Mouse (Mus musculus) frontal cortex, postnatal 14 days (tissue): ENCODE measurements around the gene Skor1.

Source experiments
- DNase-seq, 2 experiments: peaks; one replicate each; pipeline ENCODE4 v3.0.0; 2022; ENCODE audit warnings: low spot score in 2 of 2

The Skor1 gene

DNA sequence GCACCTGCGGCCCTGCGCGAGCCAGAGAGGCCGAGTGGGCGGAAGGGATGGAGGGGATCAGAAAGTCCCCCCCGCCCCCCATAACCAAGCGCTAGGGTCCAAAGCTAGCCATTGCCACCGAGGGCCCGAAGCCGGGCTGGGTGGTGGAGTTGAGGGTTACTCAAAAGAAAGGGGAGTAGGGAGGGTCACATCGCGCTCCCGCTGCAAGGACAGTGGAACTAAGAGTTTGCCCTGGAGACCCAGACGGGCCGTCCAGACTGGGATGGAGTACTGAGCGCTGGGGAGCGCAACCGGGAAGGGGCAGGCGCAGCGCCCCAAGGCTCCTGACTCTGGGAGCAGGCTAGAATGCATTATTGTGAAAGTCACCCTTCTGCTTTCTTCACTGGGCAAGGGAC, 608 bp upstream of the Skor1 start:
- no peak for DNase-seq

DNA sequence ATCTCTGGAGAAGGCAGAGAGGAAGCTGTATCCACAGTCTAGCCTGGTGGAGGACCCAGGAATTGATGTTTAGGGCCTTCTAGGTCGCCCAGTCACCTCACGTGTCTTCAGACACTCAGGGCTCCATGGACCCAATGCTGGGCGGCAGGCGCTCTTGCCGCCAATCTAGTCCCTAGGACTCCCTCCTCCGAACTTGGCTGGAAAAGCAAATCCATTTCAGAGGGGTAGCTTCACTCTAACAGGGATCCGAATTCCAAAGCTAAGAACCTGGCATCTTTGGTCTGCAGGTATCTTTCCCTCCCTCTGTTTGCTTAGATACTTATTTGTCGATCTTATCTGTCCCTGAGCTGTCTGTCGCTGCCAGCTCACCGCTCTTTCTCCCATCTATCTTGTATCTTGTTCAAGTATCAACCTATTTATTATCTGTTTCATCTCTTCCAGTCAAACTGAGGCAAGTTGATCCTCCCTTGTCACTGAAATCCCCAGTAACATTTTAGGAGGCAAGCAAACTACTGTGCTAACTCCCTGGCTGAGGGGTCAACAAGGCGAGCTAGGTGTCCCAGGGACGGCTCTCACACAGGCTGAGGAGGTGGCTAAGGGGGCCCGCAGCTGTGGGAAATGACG, 863 bp downstream of the Skor1 start:
- no peak for DNase-seq

DNA sequence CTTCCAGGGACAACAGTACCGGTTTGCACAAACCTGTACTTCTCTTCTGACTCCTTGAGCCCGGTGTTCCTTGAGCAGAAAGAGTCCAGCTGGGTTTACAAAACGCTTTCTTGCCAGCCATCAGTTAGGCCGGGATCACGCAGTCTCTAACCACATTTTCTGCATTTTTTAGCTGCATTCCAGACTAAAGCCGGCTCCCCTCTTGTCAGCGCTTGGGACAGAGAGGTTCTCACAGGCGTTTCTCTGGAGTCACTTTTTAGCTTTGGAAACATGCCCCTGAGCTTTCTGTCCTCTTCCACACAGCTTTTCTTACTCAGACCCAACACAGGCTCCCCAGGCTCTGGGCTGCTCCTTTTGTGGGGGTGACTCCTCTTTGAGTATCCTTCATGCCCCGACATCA, 1.5 kb downstream of the Skor1 start:
- no peak for DNase-seq

DNA sequence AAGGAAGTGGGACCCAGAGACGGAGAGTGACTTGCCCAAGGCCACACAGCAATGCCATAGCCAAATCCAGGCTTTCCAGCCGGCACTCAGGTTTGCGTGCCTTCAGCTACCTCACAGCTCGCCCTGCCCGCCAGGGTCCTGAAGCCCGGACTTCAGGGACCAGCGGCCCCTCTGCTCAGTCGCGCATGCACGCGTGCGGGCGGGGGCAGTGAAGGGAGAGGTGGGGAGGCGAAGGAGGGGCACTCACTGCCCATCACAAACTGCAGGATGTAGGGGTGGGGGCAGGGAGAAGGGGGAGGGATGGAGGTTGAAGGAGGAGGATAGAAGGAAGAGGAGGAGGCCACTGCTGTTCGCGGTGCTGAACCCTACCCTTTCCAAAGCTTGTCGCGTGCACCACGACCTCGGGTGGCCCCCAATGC, 1.9 kb downstream of the Skor1 start:
- DNase-seq: no peak

DNA sequence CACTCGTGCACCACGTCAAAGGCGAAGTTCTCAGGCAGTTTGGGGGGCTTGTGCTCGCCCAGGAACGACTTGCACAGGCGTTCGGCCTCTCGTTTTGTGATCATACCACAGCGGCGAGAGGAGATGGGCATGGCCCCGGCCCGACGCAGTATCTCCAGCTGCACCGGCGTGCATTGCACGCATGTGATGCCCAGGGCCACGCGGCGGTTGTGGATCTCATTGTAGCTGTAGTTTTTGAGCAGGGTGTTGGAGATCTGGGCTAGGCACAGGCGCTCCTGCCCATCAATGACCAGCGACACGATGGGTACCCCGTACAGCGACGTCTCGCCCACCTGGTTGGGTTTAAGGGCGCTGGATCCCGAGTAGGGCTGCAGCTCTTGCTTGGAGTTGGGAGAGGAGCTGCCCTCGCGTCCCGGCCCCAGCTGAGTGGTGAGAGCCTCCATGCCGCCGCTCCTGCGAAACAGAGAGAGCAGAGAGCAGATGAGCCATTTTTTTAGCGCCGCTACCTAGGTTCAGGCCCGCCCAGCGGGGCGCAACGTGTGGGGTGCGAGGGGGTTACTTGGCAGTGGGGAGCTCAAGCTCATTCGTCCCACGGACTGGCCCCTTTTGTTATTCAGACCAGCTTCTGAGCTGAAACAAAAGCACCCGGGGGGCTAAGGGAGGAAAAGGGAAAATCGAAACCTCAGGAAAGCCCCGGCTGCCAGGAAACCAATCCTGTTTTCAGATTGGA, 2.5 kb downstream of the Skor1 start:
- no peak for DNase-seq

DNA sequence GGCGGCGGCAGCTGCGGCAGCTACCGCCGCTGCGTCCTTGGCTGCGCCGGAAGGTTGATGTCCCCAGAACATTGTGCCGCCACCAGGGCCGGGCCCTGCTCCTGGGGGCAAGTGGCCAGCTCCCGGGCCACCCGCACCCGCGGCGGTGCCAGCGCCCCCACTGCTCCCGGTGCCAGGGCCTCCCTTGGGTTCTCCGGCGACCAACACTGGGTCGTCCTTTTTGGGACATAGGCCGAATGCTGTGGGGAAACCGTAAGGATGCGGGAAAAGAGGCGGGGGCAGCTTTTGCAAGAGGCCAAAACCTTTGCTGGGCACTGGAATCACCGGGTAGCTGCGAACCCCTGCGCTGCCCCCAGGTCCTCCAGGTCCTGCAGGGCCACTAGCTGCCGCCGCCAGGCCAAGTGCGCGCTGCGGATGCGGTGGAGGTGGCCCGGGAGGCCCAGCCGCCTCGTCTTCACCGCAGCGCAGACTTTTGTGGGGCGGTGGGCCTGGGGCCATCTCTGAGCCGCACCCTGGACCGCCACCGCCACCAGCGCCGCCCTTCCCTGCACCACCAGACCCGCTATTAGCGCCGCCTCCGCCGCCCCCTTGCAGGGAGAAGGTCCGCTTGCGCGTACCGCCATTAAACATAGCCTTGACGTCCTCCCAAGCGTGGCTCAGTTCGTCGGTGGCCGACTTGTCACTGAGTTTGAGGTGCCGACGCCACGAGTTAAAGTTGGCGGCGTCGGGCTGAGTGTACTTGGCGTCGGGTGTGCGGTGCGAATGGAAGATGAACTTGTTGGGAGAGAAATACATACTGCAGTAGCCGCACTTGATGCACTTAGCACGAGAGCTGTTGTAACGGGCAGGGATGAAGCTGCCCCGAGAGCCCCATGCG, 3.3 kb downstream of the Skor1 start:
- no peak for DNase-seq

DNA sequence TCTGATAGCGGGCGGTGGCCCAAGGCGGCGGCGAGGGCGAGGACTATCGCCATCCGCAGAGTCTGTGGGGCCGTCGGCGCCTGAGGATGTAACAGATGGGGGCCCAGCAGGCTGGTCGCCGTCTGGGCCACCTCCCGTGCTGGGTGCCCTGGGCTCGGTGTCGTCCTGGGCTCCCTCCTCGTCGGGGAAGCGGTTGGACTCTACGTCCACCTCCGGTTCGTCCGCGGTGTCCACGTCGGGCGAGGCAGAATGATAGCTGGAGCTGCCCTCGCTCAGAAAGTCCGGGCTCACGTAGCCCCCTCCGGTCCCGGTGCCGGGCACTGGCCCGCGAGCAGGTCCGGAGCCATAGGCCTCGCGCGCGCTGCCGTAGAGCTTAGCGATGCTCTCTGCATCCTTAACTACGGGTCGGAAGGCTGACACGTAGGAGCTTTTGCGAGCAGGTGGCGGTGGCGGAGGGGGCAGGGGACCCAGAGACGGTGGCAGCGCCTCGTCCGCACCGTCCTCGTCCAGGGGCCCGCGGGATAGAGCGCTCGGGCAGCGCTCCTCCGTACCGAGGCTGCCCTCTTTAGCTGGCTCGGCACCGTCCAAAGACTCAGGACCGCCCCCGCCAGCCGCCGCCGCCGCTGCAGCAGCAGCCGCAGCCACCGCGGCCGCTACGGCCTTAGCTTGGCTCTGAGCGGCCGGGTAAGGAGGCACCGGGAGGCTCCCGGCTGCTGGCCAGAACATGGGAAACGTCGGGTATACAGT, 4.1 kb downstream of the Skor1 start:
- no peak for DNase-seq

DNA sequence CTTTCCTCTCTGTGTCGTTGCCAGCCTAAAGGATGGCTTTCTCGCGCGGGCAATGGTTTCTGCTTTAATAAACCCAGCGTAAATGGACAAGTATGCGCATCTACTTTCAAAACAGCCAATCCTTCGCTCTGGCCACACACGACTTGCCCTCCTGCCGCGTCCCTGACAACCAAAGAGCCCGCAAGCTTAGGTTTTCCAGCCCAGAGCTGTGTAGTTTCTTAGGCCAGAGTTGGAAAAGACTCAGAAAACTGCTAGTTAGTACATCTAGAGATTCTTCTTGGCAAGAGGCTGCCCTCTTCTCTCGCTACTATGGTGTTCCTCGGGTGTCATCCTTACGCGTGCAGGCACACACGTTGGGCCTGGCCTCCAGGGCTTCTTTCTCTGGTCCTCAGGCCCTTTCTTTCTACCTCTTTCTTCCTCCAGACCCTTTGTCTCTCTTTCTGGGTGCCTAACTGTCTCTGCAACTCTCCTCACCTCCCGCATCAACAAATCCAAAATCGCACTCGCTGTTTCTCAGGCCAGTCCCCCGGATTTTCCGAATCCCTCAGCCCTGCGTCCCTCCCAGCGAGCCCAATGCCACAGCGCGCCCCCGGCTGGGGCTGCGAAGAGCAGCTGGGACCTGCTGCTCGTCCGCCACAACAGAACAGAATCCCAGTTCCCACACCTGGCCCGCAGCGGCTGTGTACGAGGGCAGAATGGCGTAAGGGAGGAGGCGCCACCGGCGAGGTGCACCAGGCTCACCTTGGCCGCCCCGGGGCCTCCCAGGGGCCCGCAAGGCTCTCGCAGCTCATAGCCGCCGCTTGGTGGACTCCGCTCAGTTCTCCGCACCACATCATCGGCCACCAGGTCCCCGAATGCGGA, 4.9 kb downstream of the Skor1 start:
- DNase-seq: no peak

DNA sequence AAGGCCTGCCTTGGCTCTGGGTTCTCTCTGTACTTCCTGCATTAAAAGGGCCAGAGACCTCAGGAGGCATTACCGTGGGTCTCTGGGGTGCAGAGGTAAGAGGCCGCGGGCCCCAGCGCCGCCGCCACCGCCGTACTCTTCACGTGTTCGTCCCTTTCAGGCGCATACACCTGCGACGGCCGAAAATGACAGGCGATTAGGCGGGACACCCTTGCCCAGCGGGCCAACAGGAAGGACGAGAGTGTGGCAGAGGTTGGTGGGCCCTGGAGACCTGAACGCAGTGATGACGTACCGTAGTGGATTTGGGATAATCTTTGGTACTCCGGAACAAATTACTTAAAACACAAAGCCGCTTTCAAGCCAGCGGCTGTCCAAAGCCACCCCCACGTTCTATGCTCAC, 5.5 kb downstream of the Skor1 start:
- DNase-seq: no peak

DNA sequence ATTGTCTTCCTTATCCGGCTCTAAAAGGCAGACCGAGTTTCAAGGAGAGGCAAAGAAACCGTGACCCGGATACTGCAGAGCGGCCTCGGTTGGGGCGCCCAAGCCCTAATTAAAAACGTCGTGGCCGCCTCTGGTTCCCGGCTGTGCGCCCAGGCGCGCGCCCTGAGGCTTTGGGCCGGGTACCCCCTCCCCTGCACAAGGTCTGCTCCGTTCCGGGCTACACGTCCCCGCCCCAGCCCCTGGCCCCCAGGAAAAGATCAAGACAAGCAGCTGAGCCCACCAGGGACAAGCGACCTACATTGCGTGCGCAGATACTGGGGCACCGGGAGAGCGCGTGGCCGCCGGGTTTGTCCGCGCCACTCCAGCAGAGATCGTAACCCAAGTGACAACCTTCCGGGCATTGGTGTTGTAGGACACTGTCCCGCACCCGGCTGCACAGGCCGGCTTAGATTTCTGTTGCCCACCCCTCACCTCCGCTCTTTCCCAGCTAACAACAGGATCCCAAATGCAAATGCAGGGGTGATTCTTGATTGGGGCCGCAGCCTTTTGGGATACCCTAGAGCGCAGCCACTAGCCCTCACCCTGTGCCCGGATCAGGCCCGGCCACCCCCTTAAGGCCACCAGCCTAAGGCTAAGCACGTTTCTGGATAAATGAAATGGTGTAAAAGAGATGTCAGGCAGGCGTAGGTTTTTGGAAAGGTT, 6.3 kb downstream of the Skor1 start:
- no peak for DNase-seq

DNA sequence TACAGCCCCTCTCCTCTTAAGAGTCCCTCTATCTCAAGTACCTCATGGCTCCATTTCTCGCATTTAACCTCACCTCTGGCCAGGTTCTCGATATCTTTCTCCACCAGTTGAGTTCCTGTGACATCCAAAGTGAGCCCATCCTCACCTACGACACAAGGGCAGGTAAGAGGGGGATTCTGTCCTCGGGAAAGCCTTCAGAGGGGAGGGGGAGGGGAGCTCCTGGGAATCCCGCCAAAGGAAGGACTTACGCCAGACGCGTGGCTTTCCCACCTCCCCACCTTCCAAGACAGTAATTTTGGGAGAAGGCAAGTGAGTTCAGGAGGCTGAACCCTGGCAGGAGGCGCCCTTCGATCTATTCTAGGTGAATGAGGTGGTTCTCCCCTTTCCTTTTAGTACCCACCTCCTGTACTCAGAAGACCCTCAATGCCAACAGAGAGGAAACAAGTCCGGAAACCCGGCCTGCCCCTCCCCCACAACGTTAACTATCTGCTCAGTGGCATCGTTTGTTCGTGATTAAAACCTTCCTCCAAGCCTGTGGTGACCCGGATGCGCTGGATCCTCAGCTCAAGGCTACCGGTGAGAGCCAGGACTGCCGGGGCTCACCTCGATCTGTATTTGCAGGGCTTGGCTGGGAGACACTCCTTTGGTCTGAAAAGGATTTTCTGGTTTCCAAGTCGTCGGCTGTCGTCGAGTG, 7.0 kb downstream of the Skor1 start:
- no peak for DNase-seq

DNA sequence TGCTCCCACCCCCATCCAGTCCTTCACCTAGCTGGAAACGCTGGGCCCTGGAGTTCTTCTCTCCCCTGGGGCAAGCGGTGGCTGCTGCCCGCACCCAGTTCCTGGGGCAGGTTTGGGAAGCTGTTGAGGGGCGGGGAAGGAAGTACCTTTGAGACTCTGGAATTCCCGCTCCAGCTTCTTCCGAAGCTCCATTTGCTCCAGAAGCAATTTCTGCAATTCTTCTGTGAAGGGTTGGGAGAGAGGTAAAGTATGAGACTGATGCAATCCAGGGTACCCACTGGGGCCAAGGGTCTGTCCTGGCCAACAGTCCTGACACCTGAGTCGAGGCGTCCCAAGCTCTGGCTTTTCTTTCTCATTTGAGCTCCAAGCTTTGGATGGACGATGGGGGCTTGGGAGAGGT, 8.6 kb downstream of the Skor1 start:
- no peak for DNase-seq

DNA sequence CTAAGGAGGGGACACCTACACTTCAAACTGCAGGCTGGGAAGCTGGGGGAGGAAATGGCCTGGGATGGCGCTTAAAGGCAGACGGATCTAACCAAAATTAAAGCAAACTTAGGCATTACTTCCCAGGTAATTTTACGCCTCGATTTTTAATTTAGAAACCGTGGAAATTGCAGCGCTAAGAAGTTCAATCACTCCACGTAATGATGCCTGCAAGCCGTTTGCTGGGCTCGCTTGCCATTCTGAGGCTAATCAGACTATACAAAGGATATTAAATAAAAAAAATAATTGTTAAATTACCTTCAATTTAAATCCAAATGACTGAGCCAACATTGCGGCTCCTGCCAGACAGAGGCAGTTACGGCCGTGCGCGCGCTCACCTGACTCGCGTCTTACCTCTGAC, 9.1 kb downstream of the Skor1 start:
- DNase-seq: no peak

DNA sequence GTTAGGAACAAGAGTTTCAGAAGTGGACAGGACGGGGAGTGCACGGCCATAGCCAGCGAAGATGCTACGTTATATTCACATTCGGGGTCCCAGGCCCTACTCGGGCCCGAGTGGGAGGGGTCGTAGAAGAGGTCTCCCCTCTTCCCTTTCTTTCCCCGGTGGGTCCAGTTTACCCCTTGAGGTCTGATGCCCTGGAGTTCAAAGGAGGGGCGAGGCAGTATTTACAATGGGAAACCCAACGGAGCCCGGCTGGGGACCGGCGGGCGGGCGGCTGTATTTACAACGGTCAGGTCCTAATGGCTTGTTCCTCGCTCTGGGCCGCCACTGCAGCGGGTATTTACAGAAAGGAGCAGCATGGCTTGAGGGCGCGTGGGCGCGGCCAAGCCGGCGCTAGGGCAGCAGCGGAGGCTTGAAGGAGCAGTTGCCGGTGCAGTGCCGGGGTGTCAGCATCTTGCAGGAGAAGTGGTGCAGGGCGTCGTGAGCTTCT, 10.2 kb downstream of the Skor1 start:
- no peak for DNase-seq

DNA sequence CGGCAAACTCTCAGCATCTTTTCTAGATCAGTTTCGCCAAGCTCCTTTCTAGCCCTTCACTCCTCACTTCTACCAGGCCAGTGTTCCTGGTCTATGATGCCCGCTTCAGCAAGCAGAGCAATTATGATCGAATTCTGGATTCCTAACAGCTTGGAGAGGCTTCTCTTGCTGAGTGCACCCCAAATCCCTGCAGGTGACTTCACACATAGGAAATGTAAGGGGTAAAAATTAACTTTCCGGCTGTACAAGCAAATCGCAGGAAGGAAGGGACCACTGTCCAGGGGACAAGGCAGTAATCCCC, 11.2 kb downstream of the Skor1 start:
- DNase-seq: no peak

DNA sequence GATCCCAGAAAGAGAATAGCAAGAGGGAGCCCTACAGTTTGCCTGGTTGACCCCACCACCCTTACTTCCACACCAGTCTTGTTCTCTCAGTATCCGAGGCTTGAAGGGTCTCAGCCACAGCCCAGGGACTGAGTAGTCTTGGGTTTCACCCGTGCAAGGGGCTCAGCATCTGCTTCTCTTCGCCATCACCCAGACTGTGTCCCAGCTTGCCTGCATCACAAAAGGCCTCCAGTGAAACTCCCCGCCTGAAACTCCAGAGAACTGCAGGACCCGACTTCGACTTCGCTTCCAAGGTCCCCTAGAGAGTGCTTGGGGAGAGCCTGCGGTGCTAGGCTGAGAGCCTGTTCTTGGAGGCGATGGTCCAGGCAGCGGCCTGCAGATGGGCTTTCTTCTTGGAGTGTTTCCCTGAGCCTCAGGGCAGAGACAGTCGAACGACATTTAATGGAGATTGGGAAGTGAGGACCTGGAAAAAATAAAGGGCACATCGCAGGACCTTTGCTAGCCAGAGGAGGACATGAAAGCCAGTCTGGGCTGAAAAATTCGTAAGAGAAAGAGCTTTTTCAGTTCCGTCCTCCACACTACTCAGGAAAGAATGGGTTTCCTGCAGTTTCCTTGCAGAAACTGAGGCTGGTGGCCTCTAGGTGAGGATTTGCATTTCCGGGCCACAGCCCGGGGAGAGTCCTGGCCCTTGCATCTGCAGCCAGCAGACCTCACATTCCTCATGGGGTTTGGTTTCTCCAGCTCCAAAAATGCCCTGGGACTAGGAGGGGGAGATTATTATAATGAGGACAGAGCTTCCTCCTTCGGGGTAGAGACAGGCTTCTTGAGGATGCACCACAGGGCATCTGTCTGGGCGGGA, 11.8 kb downstream of the Skor1 start:
- no peak for DNase-seq

DNA sequence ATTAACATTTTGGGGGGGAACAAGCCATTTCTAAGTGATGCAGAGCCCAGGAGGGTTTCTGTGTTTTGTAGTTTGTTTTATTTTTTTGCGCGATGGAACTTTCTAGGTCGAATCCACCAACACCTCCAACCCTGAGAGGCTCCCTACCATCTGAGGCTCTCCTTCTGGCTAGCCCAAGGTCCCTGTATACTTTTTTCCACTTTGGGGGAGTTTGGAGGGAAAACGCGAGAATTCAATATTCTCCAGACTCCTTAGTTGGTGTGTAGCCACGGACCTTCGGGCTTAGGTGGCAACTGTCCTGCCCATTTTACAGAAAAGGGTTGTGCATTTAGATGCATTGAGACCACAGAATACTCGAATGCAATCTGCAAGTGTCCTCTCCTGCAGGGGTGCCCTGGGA, 12.5 kb downstream of the Skor1 start:
- DNase-seq: no peak

DNA sequence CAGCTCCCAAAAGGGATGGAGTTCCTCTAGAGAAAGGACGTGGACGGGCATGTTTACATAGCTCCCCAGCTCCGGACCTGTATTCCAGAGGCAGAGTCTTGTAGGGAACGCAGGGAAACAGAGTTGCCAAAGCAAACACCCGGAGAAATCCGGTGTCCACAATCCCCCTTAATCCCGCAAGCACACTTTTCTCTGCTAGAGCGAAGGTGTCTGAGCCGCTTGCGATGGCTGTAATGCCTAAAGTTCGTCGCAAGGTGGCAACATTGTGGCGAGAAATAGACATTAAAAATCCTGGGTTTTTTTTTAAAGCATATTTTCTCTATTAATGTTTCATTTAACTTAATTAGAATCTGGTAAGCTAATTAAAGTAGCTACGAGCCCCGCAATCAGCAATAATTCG, 13.0 kb downstream of the Skor1 start:
- DNase-seq: peak in 1 of 2 experiments; percentile 57

DNA sequence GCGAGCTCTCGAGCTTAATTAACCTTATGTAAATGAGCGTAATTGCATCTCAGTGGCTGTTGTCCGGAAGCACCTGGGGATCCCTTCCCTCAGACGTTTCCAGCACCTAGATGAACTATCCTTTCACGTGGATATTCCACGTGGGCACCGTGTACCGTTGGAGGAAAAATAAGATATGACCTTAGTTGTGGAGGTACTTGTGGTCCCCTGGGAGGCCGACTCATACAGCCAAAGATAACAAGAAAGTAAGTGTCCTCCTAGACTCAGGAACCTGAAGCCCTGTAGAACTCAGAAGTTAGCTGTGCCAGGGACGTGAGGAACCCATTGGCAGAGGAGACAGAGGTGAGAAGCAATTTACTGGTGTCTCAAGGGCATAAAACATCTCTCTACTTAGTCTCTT, 13.4 kb downstream of the Skor1 start:
- no peak for DNase-seq
